ENCODE assay signal across 8 mouse cellular contexts in genomic region chr7:122018247-122018646, GRCm38 (mm10). TPM values are rescaled to one million over a fixed set of nuclear protein-coding genes. Genes with fewer than 3 reads are reported as not detected.
DNase-seq lines count a peak whose midpoint lies in the region; ATAC-seq and TF ChIP-seq lines count a peak whose summit lies in the region.

No protein-coding gene starts in this region.

- TF ChIP-seq CTCF in layer of hippocampus, adult 2 months (conservative IDR thresholded peaks at IDR 0.05) = no peak
- no peak for TF ChIP-seq CTCF in heart, postnatal 0 days (IDR thresholded peaks at IDR 0.05; ENCODE audit: low read depth)

- H3K9ac ChIP-seq in heart, postnatal 0 days (replicated peaks; ENCODE audit: low read depth, low read length) = peak overlapping the region; percentile 16; the same call in 1 of the 2 replicates
- H3K9ac ChIP-seq in stomach, embryonic 14.5 days (replicated peaks; ENCODE audit: low read depth, low read length) = no peak overlapping the region

- peaks cover 33% of the 10 kb centered on the region for H3K4me1 ChIP-seq in heart, postnatal 0 days (ENCODE audit: control insufficient read depth, insufficient read depth)
- H3K4me1 ChIP-seq in stomach, embryonic 14.5 days (ENCODE audit: control insufficient read depth, insufficient read depth, low read length) = peaks cover 31% of the 10 kb centered on the region

- DNase-seq in layer of hippocampus, adult 2 months (ENCODE audit: low spot score in 2 of 2) = no peak
- no peak for DNase-seq in layer of hippocampus, adult 18-20 months (ENCODE audit: low spot score in 2 of 2)
- DNase-seq in heart, postnatal 0 days (ENCODE audit: low spot score) = no peak
- peak; percentile 19 for DNase-seq in lung, postnatal 10 days
- no peak for DNase-seq in kidney, adult 11 months
- no peak for DNase-seq in frontal cortex, postnatal 25 days (ENCODE audit: low spot score in 2 of 2)
- DNase-seq in adrenal gland, adult 8-10 months = no peak

- no peaks in the 10 kb centered on the region for H3K36me3 ChIP-seq in heart, postnatal 0 days (replicated peaks; ENCODE audit: control insufficient read depth, insufficient read depth, low read length)
- H3K36me3 ChIP-seq in stomach, embryonic 14.5 days (ENCODE audit: control insufficient read depth, insufficient read depth, low read length) = peaks cover 4% of the 10 kb centered on the region; the same call in 1 of the 2 replicates

- H3K27me3 ChIP-seq in heart, postnatal 0 days (ENCODE audit: control insufficient read depth, insufficient read depth, low read length) = no peaks in the 10 kb centered on the region
- no peaks in the 10 kb centered on the region for H3K27me3 ChIP-seq in stomach, embryonic 14.5 days (ENCODE audit: control insufficient read depth, insufficient read depth, low read length)

- peak overlapping the region; percentile 84; the same call in 1 of the 2 replicates for H3K4me3 ChIP-seq in layer of hippocampus, adult 2 months
- no peak overlapping the region for H3K4me3 ChIP-seq in heart, postnatal 0 days (ENCODE audit: low read depth, low read length)
- no peak overlapping the region for H3K4me3 ChIP-seq in stomach, embryonic 14.5 days (ENCODE audit: low read depth, low read length)

- H3K9me3 ChIP-seq in heart, postnatal 0 days (replicated peaks; ENCODE audit: control insufficient read depth, low read length) = no peaks in the 10 kb centered on the region
- no peaks in the 10 kb centered on the region for H3K9me3 ChIP-seq in stomach, embryonic 14.5 days (ENCODE audit: control insufficient read depth, low read depth, low read length)

- no peak overlapping the region for H3K4me2 ChIP-seq in heart, postnatal 0 days (ENCODE audit: low read depth, low read length)
- peak overlapping the region; percentile 66; the same call in 1 of the 2 replicates for H3K4me2 ChIP-seq in stomach, embryonic 14.5 days (replicated peaks; ENCODE audit: low read depth, low read length)

- 51% methylated on average over 3 of the region's 3 CpGs for WGBS in heart, postnatal 0 days
- WGBS in stomach, embryonic 14.5 days = 55% methylated on average over 3 of the region's 3 CpGs

- TF ChIP-seq EP300 in heart, postnatal 0 days (IDR thresholded peaks at IDR 0.05; ENCODE audit: low read depth) = no peak

- no peak for ATAC-seq in heart, postnatal 0 days (ENCODE audit: insufficient read depth, low read depth)
- peak; percentile 54; the same call in 1 of the 2 replicates for ATAC-seq in stomach, embryonic 14.5 days (ENCODE audit: insufficient number of reproducible peaks, insufficient read depth, low FRiP score, low read depth)

- H3K27ac ChIP-seq in layer of hippocampus, adult 2 months = no peak overlapping the region
- no peak overlapping the region for H3K27ac ChIP-seq in heart, postnatal 0 days (ENCODE audit: low read depth)
- peak overlapping the region; percentile 39; the same call in 1 of the 2 replicates for H3K27ac ChIP-seq in stomach, embryonic 14.5 days (ENCODE audit: low read length)

RNA-seq across cellular contexts. Expression of gene Gga2, which starts 2.8 kb away (rescaled TPM):
- 10 to 100 TPM; 29.9 to 32.5 TPM for total RNA-seq in layer of hippocampus, adult 2 months (2021)
- 10 to 100 TPM; 29.0 to 30.3 TPM for total RNA-seq in layer of hippocampus, adult 18-20 months (2021)
- 51.3 and 79.7 TPM in 2 replicates for total RNA-seq in heart, postnatal 0 days (2014; rRNA removed; ENCODE audit: low replicate concordance)
- 37.5 and 38.1 TPM in 2 replicates for polyA plus RNA-seq in heart, postnatal 0 days (2015; fragmentation: Nextera tagmentation; extraction: Ambion mirVana)
- 48.2 and 57.7 TPM in 2 replicates for polyA plus RNA-seq in stomach, embryonic 14.5 days (2014; fragmentation: Nextera tagmentation; extraction: Ambion mirVana)
- total RNA-seq in adrenal gland, adult 8-10 months (2022) = 10 to 100 TPM; 18.0 to 29.3 (median 22.4) TPM

RNA-seq across cellular contexts. Expression of gene Cog7, which starts 36.7 kb away (rescaled TPM):
- 10 to 100 TPM; 41.6 to 44.3 TPM for total RNA-seq in layer of hippocampus, adult 2 months (2021)
- total RNA-seq in layer of hippocampus, adult 18-20 months (2021) = 10 to 100 TPM; 41.5 to 46.0 TPM
- total RNA-seq in heart, postnatal 0 days (2014; rRNA removed; ENCODE audit: low replicate concordance) = 19.3 and 20.4 TPM in 2 replicates
- polyA plus RNA-seq in heart, postnatal 0 days (2015; fragmentation: Nextera tagmentation; extraction: Ambion mirVana) = 10.5 and 12.4 TPM in 2 replicates
- polyA plus RNA-seq in stomach, embryonic 14.5 days (2014; fragmentation: Nextera tagmentation; extraction: Ambion mirVana) = 20.5 and 22.5 TPM in 2 replicates
- total RNA-seq in adrenal gland, adult 8-10 months (2022) = 10 to 100 TPM; 31.8 to 48.8 (median 40.1) TPM

RNA-seq across cellular contexts. Expression of gene Ubfd1, which starts 48.7 kb away (rescaled TPM):
- 10 to 100 TPM; 49.6 to 50.7 TPM for total RNA-seq in layer of hippocampus, adult 2 months (2021)
- 10 to 100 TPM; 55.0 to 60.1 TPM for total RNA-seq in layer of hippocampus, adult 18-20 months (2021)
- 54.7 and 65.5 TPM in 2 replicates for total RNA-seq in heart, postnatal 0 days (2014; rRNA removed; ENCODE audit: low replicate concordance)
- polyA plus RNA-seq in heart, postnatal 0 days (2015; fragmentation: Nextera tagmentation; extraction: Ambion mirVana) = 22.6 and 25.5 TPM in 2 replicates
- polyA plus RNA-seq in stomach, embryonic 14.5 days (2014; fragmentation: Nextera tagmentation; extraction: Ambion mirVana) = 77.5 and 86.2 TPM in 2 replicates
- total RNA-seq in adrenal gland, adult 8-10 months (2022) = 10 to 100 TPM; 46.0 to 56.0 (median 50.4) TPM

RNA-seq across cellular contexts. Expression of gene Ears2, which starts 48.8 kb away (rescaled TPM):
- 10 to 100 TPM in 1 of 2 experiments, 1 to 10 TPM in 1; 9.7 to 10.0 TPM for total RNA-seq in layer of hippocampus, adult 2 months (2021)
- total RNA-seq in layer of hippocampus, adult 18-20 months (2021) = 1 to 10 TPM; 9.5 to 9.9 TPM
- total RNA-seq in heart, postnatal 0 days (2014; rRNA removed; ENCODE audit: low replicate concordance) = 54.3 and 60.1 TPM in 2 replicates
- 27.8 and 29.2 TPM in 2 replicates for polyA plus RNA-seq in heart, postnatal 0 days (2015; fragmentation: Nextera tagmentation; extraction: Ambion mirVana)
- 17.9 and 18.7 TPM in 2 replicates for polyA plus RNA-seq in stomach, embryonic 14.5 days (2014; fragmentation: Nextera tagmentation; extraction: Ambion mirVana)
- 10 to 100 TPM; 17.8 to 23.3 (median 20.0) TPM for total RNA-seq in adrenal gland, adult 8-10 months (2022)
